Mouse (Mus musculus) midbrain, embryonic 12.5 days (tissue): ENCODE measurements around the gene Ctnnd2. TPM values are rescaled to one million over a fixed set of nuclear protein-coding genes. Genes with fewer than 3 reads are reported as not detected.

Experiments used
- ATAC-seq: fragments of 200-750 bp; cut with Nextera tagmentation; 2 replicates; pipeline ENCODE4 v1.8.0; 2017; ENCODE audit warnings: low read depth, moderate TSS enrichment, moderate library complexity; ENCODE audit not compliant: low FRiP score
- H3K27ac ChIP-seq: fragments of 300-500 bp; sonication (generic); replicated peaks from 2 replicates; pipeline ENCODE4 v1.5.1; 2016; ENCODE audit warnings: mild to moderate bottlenecking
- H3K27me3 ChIP-seq: fragments of 300-500 bp; sonication (generic); 2 replicates; pipeline ENCODE4 v1.6.1; 2016; ENCODE audit warnings: mild to moderate bottlenecking
- H3K36me3 ChIP-seq: fragments of 300-500 bp; sonication (generic); 2 replicates; pipeline ENCODE4 v1.6.1; 2016
- H3K4me1 ChIP-seq: fragments of 300-500 bp; sonication (generic); 2 replicates; pipeline ENCODE4 v1.6.1; 2016
- H3K4me2 ChIP-seq: fragments of 300-500 bp; sonication (generic); replicated peaks from 2 replicates; pipeline ENCODE4 v1.6.1; 2016; ENCODE audit warnings: mild to moderate bottlenecking, moderate library complexity
- H3K4me3 ChIP-seq: fragments of 300-500 bp; sonication (generic); 2 replicates; pipeline ENCODE4 v1.5.1; 2016; ENCODE audit warnings: mild to moderate bottlenecking
- H3K9ac ChIP-seq: fragments of 300-500 bp; sonication (generic); replicated peaks from 2 replicates; pipeline ENCODE4 v1.6.1; 2016; ENCODE audit warnings: mild to moderate bottlenecking, moderate library complexity
- H3K9me3 ChIP-seq: fragments of 300-500 bp; sonication (generic); 2 replicates; pipeline ENCODE4 v1.6.1; 2016; ENCODE audit warnings: mild to moderate bottlenecking
- WGBS: fragments of 180-500 bp; shearing (Covaris S2); methylation state at CpG from one replicate; pipeline ENCODE4 v1.1.7; 2016; 5-methylcytosine and 5-hydroxymethylcytosine counted together
- polyA plus RNA-seq: library from polyadenylated mRNA; unstranded; fragments of >200 nt; fragmentation: Nextera tagmentation; extraction: Ambion mirVana; gene quantifications from 2 replicates; pipeline ENCODE4 v1.2.1, GENCODE M21; 2016

The Ctnnd2 gene
- polyA plus RNA-seq, 1 experiment from 2014 or later = 40.4 TPM

DNA sequence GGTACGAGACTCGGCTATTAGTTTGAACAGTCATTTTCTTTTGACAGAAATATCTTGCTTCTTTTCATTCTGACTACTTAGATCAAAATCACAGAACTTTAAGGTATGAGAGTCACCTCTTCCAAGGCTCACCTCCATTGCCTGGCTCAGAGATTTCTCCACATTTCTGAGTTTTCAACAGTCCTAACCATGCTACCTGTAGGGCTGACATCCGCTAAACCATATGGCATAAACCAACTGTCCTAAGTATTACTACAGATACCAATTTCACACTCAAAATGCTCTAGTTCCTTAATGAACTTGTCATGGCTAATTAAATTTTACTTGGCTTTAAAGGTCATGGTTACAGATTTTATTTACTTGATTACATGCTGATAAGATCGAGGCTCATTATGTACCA is 786.1 kb downstream of the Ctnnd2 start:
- no peak overlapping the region for H3K4me2 ChIP-seq
- H3K4me3 ChIP-seq = no peak overlapping the region
- H3K36me3 ChIP-seq = no peaks in the 10 kb centered on the region
- H3K4me1 ChIP-seq = no peaks in the 10 kb centered on the region
- 95% methylated on average over 4 of the region's 4 CpGs for WGBS
- no peaks in the 10 kb centered on the region for H3K27me3 ChIP-seq
- H3K9me3 ChIP-seq = no peaks in the 10 kb centered on the region
- ATAC-seq = no peak
- H3K27ac ChIP-seq = no peak overlapping the region
- H3K9ac ChIP-seq = no peak overlapping the region

DNA sequence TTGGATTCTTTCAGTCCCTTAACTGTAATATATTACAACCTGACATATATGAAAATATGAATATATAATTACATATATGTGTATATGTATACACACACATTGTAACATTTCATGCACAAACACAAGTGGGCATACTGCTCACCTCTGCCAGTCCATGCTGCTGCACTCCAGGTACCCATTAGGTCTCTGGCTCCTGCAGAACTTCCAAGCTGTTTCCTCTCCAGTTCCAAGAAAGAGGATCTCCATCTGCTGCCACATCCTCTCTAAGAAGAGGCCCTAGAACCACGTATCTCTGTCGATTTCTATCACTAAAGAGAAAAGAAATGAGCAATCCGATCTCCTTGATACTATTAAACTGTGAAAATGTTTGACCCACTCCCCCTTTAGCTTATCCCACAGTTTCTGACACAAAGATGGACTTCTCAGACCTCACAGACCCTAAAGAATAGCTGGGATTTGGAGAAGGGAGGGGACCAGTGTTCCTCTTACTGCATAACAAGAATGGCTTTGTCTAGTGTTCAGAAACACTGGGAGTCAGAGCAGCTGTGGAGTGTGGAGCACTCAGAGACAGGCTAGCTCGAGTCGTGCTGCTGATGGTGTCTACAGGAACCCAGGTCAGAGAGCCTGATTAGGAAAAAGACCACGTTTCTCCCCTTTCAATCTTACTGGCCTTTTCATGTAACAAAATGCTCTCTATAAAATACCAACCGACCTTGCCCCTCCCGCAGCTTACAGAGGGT is 790.2 kb downstream of the Ctnnd2 start:
- no peaks in the 10 kb centered on the region for H3K36me3 ChIP-seq
- no peaks in the 10 kb centered on the region for H3K27me3 ChIP-seq
- 67% methylated on average over 8 of the region's 8 CpGs for WGBS
- no peak for ATAC-seq
- H3K27ac ChIP-seq = no peak overlapping the region
- H3K4me3 ChIP-seq = no peak overlapping the region
- H3K9me3 ChIP-seq = no peaks in the 10 kb centered on the region
- H3K4me2 ChIP-seq = no peak overlapping the region
- H3K9ac ChIP-seq = no peak overlapping the region
- H3K4me1 ChIP-seq = no peaks in the 10 kb centered on the region

DNA sequence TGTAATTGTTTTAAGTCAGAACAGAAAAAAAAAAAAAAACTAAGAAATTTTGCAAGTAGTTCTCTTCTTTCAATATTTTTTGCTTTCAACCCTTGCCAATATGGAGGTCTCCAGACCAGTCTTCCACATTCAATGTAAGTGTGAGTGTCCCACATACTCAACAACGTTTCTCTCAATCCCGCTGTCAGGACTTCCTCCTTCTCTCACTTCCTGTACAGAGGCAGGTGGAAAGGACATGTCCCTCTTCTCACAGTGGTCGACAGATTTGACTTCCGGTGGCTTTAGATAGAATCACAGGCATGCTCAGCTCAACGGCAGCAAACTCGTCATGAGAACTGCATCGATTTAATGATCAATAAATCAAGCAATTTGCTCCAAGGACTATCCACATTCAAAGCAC is 791.7 kb downstream of the Ctnnd2 start:
- WGBS = 92% methylated on average over 7 of the region's 7 CpGs
- H3K4me2 ChIP-seq = no peak overlapping the region
- H3K27ac ChIP-seq = no peak overlapping the region
- H3K4me3 ChIP-seq = no peak overlapping the region
- H3K9me3 ChIP-seq = no peaks in the 10 kb centered on the region
- H3K4me1 ChIP-seq = no peaks in the 10 kb centered on the region
- no peak overlapping the region for H3K9ac ChIP-seq
- H3K27me3 ChIP-seq = no peaks in the 10 kb centered on the region
- H3K36me3 ChIP-seq = no peaks in the 10 kb centered on the region
- no peak for ATAC-seq

DNA sequence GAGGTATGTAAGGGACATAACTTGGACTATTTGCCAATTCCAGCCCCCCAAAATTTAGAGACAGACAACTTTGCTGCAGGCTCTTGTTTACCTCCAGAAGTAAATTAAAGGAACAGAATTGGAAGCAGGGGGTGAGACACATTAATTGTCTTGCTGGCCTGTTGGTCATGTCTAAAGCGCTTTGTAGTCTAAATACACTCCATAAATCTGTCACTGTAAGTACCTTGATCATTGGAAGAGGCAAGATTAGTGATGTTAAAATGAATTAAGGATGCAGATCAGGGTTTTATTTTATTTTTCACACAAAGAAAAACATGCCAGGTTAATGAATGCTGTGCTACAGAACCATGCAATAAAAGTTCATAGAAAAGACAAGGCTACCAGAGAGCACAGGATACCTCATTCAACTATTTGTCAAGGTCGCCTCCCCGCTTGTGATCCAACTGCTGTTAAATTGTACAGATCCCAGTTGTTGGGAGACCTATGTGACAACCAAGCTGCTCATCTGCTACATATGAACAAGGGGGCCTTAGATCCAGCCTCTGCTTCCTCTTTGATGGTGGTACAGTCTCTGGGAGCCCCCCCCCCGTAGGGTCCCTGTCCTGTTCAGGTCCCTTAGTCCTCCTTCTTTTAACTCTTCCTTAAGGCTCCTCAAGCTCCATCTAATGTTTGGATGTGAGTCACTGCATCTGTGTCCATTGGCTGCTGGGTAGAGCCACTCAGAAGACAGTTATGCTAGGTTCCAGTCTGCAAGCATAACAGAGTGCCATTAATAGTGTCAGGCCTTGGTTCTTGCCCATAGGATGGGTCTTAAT is 792.7 kb downstream of the Ctnnd2 start:
- 90% methylated on average over 4 of the region's 4 CpGs for whole genome bisulfite sequencing

DNA sequence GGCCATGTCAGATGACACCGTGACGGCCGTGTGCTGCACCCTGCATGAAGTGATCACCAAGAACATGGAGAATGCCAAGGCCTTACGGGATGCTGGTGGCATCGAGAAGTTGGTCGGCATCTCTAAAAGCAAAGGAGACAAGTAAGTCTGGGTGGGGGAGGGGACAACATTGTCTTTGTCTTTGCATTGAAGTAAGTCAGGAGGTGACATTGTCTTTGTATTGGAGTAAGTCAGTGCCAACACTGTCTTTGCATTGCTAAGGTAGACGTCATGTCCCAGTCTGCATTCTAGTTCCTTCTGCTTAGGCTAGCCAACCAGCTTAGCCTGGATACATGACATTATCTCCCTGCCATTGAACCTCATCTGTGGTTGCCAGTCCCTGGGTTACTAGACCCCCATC is 794.4 kb downstream of the Ctnnd2 start:
- H3K4me1 ChIP-seq = no peaks in the 10 kb centered on the region
- H3K27ac ChIP-seq = no peak overlapping the region
- no peaks in the 10 kb centered on the region for H3K27me3 ChIP-seq
- no peak overlapping the region for H3K4me2 ChIP-seq
- no peak overlapping the region for H3K4me3 ChIP-seq
- H3K9ac ChIP-seq = no peak overlapping the region
- H3K9me3 ChIP-seq = no peaks in the 10 kb centered on the region
- WGBS = 93% methylated on average over 7 of the region's 7 CpGs
- no peaks in the 10 kb centered on the region for H3K36me3 ChIP-seq
- ATAC-seq = no peak

More for the DNA sequence above, 792.7 kb downstream of the Ctnnd2 start:
- H3K27ac ChIP-seq = no peak overlapping the region
- H3K9me3 ChIP-seq = no peaks in the 10 kb centered on the region
- ATAC-seq = no peak
- no peak overlapping the region for H3K9ac ChIP-seq
- H3K4me3 ChIP-seq = no peak overlapping the region
- no peak overlapping the region for H3K4me2 ChIP-seq
- no peaks in the 10 kb centered on the region for H3K27me3 ChIP-seq
- no peaks in the 10 kb centered on the region for H3K36me3 ChIP-seq
- no peaks in the 10 kb centered on the region for H3K4me1 ChIP-seq

DNA sequence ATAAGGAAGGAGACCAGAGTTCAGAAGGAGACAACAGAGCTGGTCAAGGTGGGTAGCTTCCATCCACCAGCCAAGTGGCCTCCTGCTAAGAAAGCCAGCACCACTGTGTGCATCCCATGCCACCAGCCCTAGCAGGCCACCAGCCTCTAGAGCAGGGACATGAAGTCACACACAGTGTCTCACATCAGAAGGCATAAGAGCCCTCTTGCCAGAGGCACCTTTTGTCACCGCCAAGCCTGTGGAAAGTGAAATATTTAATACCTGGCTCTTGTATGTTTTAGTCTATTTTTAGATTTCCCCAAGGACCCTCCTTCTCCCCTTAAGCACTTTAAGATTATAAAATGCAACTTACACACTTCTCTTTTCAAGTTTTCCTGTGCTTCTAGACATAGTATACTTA is 802.0 kb downstream of the Ctnnd2 start:
- no peak overlapping the region for H3K9ac ChIP-seq
- no peak overlapping the region for H3K4me3 ChIP-seq
- H3K27me3 ChIP-seq = no peaks in the 10 kb centered on the region

DNA sequence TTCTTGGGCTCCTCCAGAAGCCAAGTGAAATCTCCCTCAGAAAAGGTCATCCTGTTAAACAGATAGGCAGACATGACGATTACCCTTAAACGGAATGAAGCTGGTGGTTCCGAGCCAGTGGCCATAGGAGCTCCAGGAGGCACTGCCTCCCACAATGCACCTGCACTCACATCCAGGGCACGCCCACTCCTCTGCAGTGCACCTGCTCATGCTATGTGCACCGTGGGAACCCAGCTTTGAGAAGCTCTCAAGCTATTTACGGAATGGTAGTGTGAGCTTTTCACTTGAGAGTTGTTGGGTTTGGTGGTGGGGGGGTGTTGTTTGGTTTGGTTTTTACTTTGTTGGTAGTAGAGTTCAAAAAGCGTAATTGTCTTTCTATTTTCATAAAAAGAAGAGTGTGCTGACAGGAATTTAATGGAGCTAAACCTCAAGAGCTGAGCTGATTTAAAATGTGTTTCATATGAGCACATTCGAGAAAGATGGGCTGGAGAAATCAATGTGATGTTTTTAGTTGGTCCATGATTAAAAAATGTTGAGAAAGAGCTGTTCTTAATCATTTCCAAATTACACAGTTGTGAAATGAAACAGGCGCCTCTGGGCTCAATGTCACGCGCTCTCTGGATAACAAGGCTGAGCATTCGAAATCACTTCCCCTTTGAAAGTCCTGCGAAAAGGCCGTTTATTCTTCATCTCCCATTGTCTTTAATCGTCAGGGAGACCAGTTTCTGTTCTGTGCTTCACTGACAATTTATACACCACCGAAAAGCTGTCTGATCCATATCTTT is 802.8 kb downstream of the Ctnnd2 start:
- Histone ChIP-seq H3K27me3 (no peaks in the 10 kb centered on the region), H3K4me1 (no peaks in the 10 kb centered on the region), H3K27ac (no peak overlapping the region), H3K36me3 (no peaks in the 10 kb centered on the region), H3K9ac (no peak overlapping the region), H3K4me3 (no peak overlapping the region), H3K4me2 (no peak overlapping the region), H3K9me3 (no peaks in the 10 kb centered on the region)
- WGBS = 82% methylated on average over 16 of the region's 16 CpGs
- ATAC-seq = no peak

More for the DNA sequence above, 802.0 kb downstream of the Ctnnd2 start:
- Histone ChIP-seq H3K36me3 (no peaks in the 10 kb centered on the region), H3K27ac (no peak overlapping the region), H3K9me3 (no peaks in the 10 kb centered on the region), H3K4me2 (no peak overlapping the region), H3K4me1 (no peaks in the 10 kb centered on the region)
- ATAC-seq = no peak
- WGBS = 93% methylated on average over 1 of the region's 1 CpGs

DNA sequence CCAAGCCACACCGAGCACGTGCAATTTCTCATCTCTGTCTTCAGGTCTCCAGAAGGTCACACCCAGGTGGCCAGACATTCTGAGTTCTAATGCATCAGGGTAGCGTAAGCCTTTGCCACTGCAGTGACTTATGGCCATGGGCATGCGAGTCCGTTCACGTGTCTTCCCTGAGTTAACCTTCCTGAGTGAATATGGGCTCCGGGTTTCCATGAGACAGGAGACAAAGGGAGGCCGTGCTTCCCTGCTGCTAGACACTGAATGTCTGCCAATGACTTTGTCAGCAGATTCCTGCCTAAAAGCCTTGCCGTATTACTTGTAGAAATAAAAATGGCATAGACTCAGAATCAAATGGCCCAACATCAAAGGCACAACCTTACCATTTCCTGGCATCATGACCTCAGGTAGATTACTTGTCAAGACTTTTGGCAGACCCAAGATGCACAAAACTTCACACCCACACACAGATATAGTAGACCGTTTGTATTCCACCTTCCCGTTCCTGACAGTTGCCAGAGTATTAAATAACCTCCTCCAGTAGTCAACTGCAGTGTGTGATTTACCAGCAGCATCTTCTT is 804.9 kb downstream of the Ctnnd2 start:
- Histone ChIP-seq H3K4me1 (no peaks in the 10 kb centered on the region), H3K27ac (no peak overlapping the region), H3K4me3 (no peak overlapping the region), H3K9ac (no peak overlapping the region), H3K9me3 (no peaks in the 10 kb centered on the region), H3K36me3 (no peaks in the 10 kb centered on the region), H3K27me3 (no peaks in the 10 kb centered on the region), H3K4me2 (no peak overlapping the region)
- no peak for ATAC-seq
- WGBS = 89% methylated on average over 11 of the region's 11 CpGs

DNA sequence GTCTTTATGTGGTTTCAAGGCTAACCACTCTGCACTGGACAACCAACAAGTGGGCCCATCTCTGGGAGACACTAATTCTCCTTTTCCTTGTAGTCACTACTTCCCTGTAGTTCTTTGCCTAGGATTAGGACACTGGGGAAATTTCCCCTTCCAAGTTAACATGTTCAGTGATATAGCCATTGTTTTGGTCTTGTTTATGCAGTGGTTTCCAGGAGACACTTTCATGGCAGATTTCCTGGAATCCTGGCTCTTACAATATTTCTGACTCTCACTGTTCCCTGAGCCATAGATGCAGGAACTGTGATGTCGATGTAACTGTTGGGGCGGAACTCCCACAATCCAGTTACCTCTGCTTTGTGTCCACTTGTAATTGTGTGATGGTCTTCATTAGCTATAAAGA is 814.5 kb downstream of the Ctnnd2 start:
- no peaks in the 10 kb centered on the region for H3K9me3 ChIP-seq
- no peaks in the 10 kb centered on the region for H3K36me3 ChIP-seq
- no peak overlapping the region for H3K9ac ChIP-seq
- WGBS = 94% methylated on average over 2 of the region's 2 CpGs
- no peaks in the 10 kb centered on the region for H3K4me1 ChIP-seq
- H3K4me3 ChIP-seq = no peak overlapping the region
- no peak overlapping the region for H3K4me2 ChIP-seq
- H3K27ac ChIP-seq = no peak overlapping the region
- no peak for ATAC-seq
- no peaks in the 10 kb centered on the region for H3K27me3 ChIP-seq

DNA sequence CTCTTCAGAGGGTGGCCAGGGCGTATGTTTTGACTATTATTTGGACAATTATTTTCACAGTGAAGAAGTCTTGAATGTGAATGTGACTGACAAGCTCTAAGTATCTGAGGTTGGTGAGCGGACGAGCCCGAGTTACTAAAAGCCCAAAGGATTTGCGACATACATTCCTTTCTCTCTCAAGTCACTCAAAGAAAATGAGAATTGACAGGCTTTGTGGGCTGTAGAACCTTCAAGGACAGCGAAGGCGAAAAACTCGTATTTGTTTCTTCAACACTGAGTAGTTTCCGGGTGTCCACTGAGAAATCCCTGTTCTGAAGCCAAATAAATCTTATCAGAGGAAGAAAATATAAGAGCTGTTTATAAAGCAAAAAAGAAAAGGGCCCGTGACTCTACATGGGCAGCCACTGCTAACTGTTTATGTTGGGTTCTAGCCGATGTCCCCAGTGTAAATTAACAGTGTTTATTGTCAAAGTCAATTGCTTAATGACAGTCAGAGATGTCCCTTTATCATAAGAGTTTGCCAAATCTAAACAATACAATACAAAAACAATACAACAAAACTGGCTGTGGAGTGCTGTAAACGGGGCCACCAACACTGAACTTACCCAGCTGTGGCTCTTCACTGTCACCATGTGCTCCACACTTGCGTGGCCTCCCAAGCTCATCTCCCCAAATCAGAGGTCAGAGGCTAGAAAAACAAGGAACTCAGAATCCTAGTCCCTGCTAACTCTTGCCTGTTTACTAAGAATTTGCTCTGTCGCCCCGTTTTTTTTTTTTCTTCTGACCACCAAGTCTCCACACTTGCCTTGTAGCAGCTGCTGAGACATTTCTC is 818.2 kb downstream of the Ctnnd2 start:
- Histone ChIP-seq H3K4me2 (no peak overlapping the region), H3K9ac (no peak overlapping the region), H3K4me1 (no peaks in the 10 kb centered on the region), H3K27me3 (no peaks in the 10 kb centered on the region), H3K27ac (no peak overlapping the region), H3K4me3 (no peak overlapping the region), H3K9me3 (no peaks in the 10 kb centered on the region), H3K36me3 (no peaks in the 10 kb centered on the region)
- 48% methylated on average over 15 of the region's 15 CpGs for WGBS
- no peak for ATAC-seq

DNA sequence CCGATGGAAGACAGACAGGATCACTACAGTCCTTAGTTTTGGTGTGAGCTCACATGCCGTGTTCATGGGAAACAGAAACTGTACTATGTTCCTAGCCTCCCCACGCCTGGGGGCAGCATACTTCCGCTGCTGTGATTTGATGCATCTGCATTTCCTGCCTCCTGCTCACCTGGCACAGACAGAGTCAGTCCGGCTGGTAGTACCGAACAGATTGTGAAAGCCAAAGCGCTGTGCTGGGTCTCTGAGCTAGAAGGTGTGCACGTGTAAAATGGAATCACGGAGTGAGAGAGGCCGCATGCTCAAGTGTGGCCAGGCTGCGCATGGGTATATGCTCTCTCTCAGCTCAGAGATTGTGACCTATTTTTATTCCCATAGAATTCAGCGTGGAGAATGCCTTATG is 820.0 kb downstream of the Ctnnd2 start:
- Histone ChIP-seq H3K27me3 (no peaks in the 10 kb centered on the region), H3K4me1 (no peaks in the 10 kb centered on the region), H3K9me3 (no peaks in the 10 kb centered on the region), H3K36me3 (no peaks in the 10 kb centered on the region), H3K4me3 (no peak overlapping the region), H3K4me2 (no peak overlapping the region), H3K9ac (no peak overlapping the region), H3K27ac (no peak overlapping the region)
- 95% methylated on average over 12 of the region's 12 CpGs for WGBS
- ATAC-seq = no peak
